Comparison of ENCODE assay signal across 8 mouse cellular contexts in the genomic region with DNA sequence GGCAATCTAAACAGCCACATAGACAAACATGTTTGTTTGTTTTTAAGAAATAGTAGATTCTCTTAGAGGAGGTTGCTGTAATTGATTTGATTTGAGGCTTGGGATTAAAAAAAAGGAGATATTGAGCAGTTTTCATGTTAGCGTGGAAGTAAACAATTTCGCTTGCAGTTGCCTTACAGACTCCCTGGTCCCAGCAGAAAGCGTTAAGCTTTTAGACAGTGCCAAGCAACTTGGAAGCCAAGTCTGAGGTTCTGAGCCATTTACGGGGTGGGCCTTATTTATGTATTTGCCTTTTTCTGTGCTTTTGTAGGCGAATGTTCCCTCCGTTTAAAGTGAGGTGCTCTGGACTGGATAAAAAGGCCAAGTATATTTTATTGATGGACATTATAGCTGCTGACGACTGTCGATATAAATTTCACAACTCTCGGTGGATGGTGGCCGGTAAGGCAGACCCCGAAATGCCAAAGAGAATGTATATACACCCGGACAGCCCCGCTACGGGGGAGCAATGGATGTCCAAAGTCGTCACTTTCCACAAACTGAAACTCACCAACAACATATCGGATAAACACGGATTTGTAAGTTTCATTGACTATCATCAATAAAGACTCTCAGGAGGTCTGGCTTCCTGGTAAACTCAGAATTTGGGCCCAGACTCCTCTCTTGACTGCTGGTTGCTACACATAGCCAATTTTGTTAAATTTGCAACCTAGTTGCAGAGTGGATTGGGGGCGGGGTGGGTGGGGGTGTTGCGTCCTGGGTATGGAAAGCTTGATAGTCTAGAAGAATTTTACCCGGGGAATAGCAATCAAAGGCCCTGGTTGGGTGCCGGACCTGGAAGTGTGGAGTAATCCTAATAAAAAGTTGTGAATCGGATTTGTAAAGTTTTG. TPM values are rescaled to one million over a fixed set of nuclear protein-coding genes. Genes with fewer than 3 reads are reported as not detected.
DNase-seq lines count a peak whose midpoint lies in the region; ATAC-seq and TF ChIP-seq lines count a peak whose summit lies in the region.

No protein-coding gene starts in this region.

- no peak for TF ChIP-seq EP300 in stomach, postnatal 0 days (optimal IDR thresholded peaks at IDR 0.05)

- no peak overlapping the region for H3K27ac ChIP-seq in heart, embryonic 13.5 days (replicated peaks)
- peak overlapping the region; percentile 39; the same call in 1 of the 2 replicates for H3K27ac ChIP-seq in limb, embryonic 13.5 days
- no peak overlapping the region for H3K27ac ChIP-seq in stomach, postnatal 0 days (replicated peaks)
- no peak overlapping the region for H3K27ac ChIP-seq in forebrain, embryonic 15.5 days (replicated peaks)

- peak overlapping the region; percentile 83 for H3K4me2 ChIP-seq in heart, embryonic 13.5 days
- peak overlapping the region; percentile 81 for H3K4me2 ChIP-seq in limb, embryonic 13.5 days (replicated peaks)
- H3K4me2 ChIP-seq in stomach, postnatal 0 days (replicated peaks; ENCODE audit: low read depth) = peak overlapping the region; percentile 39
- no peak overlapping the region for H3K4me2 ChIP-seq in forebrain, embryonic 15.5 days (replicated peaks)

- H3K27me3 ChIP-seq in heart, embryonic 13.5 days (replicated peaks) = peaks cover 80% of the 10 kb centered on the region
- peaks cover 69% of the 10 kb centered on the region for H3K27me3 ChIP-seq in limb, embryonic 13.5 days
- peaks cover 11% of the 10 kb centered on the region; the same call in 1 of the 2 replicates for H3K27me3 ChIP-seq in stomach, postnatal 0 days (ENCODE audit: control insufficient read depth, insufficient read depth, low read length)
- H3K27me3 ChIP-seq in forebrain, embryonic 15.5 days = peaks cover 93% of the 10 kb centered on the region

- peaks cover 3% of the 10 kb centered on the region; the same call in 1 of the 2 replicates for H3K36me3 ChIP-seq in heart, embryonic 13.5 days
- H3K36me3 ChIP-seq in limb, embryonic 13.5 days = peaks cover 13% of the 10 kb centered on the region
- H3K36me3 ChIP-seq in stomach, postnatal 0 days (ENCODE audit: control insufficient read depth, insufficient read depth, low read length) = no peaks in the 10 kb centered on the region
- no peaks in the 10 kb centered on the region for H3K36me3 ChIP-seq in forebrain, embryonic 15.5 days

- H3K4me1 ChIP-seq in heart, embryonic 13.5 days = peaks cover 18% of the 10 kb centered on the region
- H3K4me1 ChIP-seq in limb, embryonic 13.5 days = peaks cover 16% of the 10 kb centered on the region
- no peaks in the 10 kb centered on the region; the same call in 1 of the 2 replicates for H3K4me1 ChIP-seq in stomach, postnatal 0 days (replicated peaks; ENCODE audit: control insufficient read depth, insufficient read depth)
- peaks cover 21% of the 10 kb centered on the region for H3K4me1 ChIP-seq in forebrain, embryonic 15.5 days

- DNase-seq in heart, adult 9 months (ENCODE audit: low spot score in 2 of 2) = no peak
- DNase-seq in retina, embryonic 14.5 days (ENCODE audit: low spot score) = peak; percentile 36
- no peak for DNase-seq in retina, postnatal 1 day
- no peak for DNase-seq in stomach, postnatal 0 days (ENCODE audit: low spot score)
- no peak for DNase-seq in thymus, postnatal 4 days

- ATAC-seq in heart, embryonic 13.5 days (ENCODE audit: extremely low read depth, insufficient number of reproducible peaks, low FRiP score, low TSS enrichment) = no peak
- ATAC-seq in limb, embryonic 13.5 days (ENCODE audit: low FRiP score, low read depth) = no peak
- ATAC-seq in stomach, postnatal 0 days (ENCODE audit: low FRiP score, low TSS enrichment) = no peak
- no peak for ATAC-seq in forebrain, embryonic 15.5 days (replicated peaks)

- TF ChIP-seq CTCF in stomach, postnatal 0 days (IDR thresholded peaks at IDR 0.05; ENCODE audit: low read depth) = no peak

- no peaks in the 10 kb centered on the region for H3K9me3 ChIP-seq in heart, embryonic 13.5 days
- H3K9me3 ChIP-seq in limb, embryonic 13.5 days = no peaks in the 10 kb centered on the region
- H3K9me3 ChIP-seq in stomach, postnatal 0 days (ENCODE audit: control insufficient read depth, low read length) = no peaks in the 10 kb centered on the region
- H3K9me3 ChIP-seq in forebrain, embryonic 15.5 days = no peaks in the 10 kb centered on the region

- WGBS in heart, embryonic 13.5 days = 19% methylated on average over 22 of the region's 22 CpGs
- WGBS in limb, embryonic 13.5 days = 9% methylated on average over 22 of the region's 22 CpGs
- 29% methylated on average over 22 of the region's 22 CpGs for WGBS in stomach, postnatal 0 days
- WGBS in forebrain, embryonic 15.5 days = 4% methylated on average over 22 of the region's 22 CpGs

- peak overlapping the region; percentile 86 for H3K9ac ChIP-seq in heart, embryonic 13.5 days
- H3K9ac ChIP-seq in limb, embryonic 13.5 days = peak overlapping the region; percentile 85
- H3K9ac ChIP-seq in stomach, postnatal 0 days (ENCODE audit: low read length) = peak overlapping the region; percentile 31
- H3K9ac ChIP-seq in forebrain, embryonic 15.5 days (replicated peaks) = no peak overlapping the region

- peak overlapping the region; percentile 57 for H3K4me3 ChIP-seq in heart, embryonic 13.5 days
- peak overlapping the region; percentile 58 for H3K4me3 ChIP-seq in limb, embryonic 13.5 days
- H3K4me3 ChIP-seq in stomach, postnatal 0 days (ENCODE audit: low read depth, low read length) = peak overlapping the region; percentile 40
- H3K4me3 ChIP-seq in forebrain, embryonic 15.5 days = no peak overlapping the region

RNA-seq across cellular contexts. Expression of a gene that starts 3.5 kb away (rescaled TPM):
- 9.4 and 12.8 TPM in 2 replicates for polyA plus RNA-seq in heart, embryonic 13.5 days (2015; fragmentation: Nextera tagmentation; extraction: Ambion mirVana)
- polyA plus RNA-seq in limb, embryonic 13.5 days (2015; fragmentation: Nextera tagmentation; extraction: Ambion mirVana) = 29.9 and 43.9 TPM in 2 replicates
- 6.8 and 7.5 TPM in 2 replicates for polyA plus RNA-seq in stomach, postnatal 0 days (2015; fragmentation: Nextera tagmentation; extraction: Ambion mirVana)
- 1.7 and 2.4 TPM in 2 replicates for polyA plus RNA-seq in forebrain, embryonic 15.5 days (2015; fragmentation: Nextera tagmentation; extraction: Ambion mirVana)
